Mouse (Mus musculus) ovary, adult 18-20 months (tissue): ENCODE measurements around the gene Dnah2.
A peak's percentile ranks its signal among the peaks of the same experiment; 100 is the strongest.

ENCODE experiments used
- DNase-seq: peaks from one replicate; pipeline ENCODE4 v3.0.0; 2022; ENCODE audit warnings: low spot score, mixed read lengths

Gene Dnah2

GRCm38 (mm10) chr11:69549060-69549656, at the start of gene Dnah2:
Gene Dnah2 (minus strand): TSS chr11:69549110.
- DNase-seq = no peak

GRCm38 (mm10) chr11:69594853-69595252, 45.9 kb upstream of the Dnah2 start:
- no peak for DNase-seq

- no peak for DNase-seq
Observed at GRCm38 (mm10) chr11:69592799-69593198, 43.9 kb upstream of the Dnah2 start.

GRCm38 (mm10) chr11:69591899-69592637, 43.2 kb upstream of the Dnah2 start:
- no peak for DNase-seq

GRCm38 (mm10) chr11:69591424-69591823, 42.5 kb upstream of the Dnah2 start:
- no peak for DNase-seq

GRCm38 (mm10) chr11:69590622-69591021, 41.7 kb upstream of the Dnah2 start:
- DNase-seq = no peak

- no peak for DNase-seq
Observed at GRCm38 (mm10) chr11:69589207-69589834, 40.4 kb upstream of the Dnah2 start.

- no peak for DNase-seq
Observed at GRCm38 (mm10) chr11:69585718-69586325, 36.9 kb upstream of the Dnah2 start.

GRCm38 (mm10) chr11:69584937-69585336, 36.0 kb upstream of the Dnah2 start:
- no peak for DNase-seq

GRCm38 (mm10) chr11:69584008-69584407, 35.1 kb upstream of the Dnah2 start:
- DNase-seq = no peak

GRCm38 (mm10) chr11:69582230-69582805, 33.4 kb upstream of the Dnah2 start:
- no peak for DNase-seq

- no peak for DNase-seq
Observed at GRCm38 (mm10) chr11:69581814-69582213, 32.9 kb upstream of the Dnah2 start.

- DNase-seq = peak; percentile 84
Observed at GRCm38 (mm10) chr11:69581147-69581688, 32.3 kb upstream of the Dnah2 start.

- no peak for DNase-seq
Observed at GRCm38 (mm10) chr11:69580572-69581146, 31.7 kb upstream of the Dnah2 start.

GRCm38 (mm10) chr11:69580091-69580514, 31.2 kb upstream of the Dnah2 start, which contains the start of the genes Wrap53 and Trp53:
Gene Wrap53 (minus strand): TSS chr11:69580255.
Gene Trp53 (plus strand): TSS chr11:69580359.
- DNase-seq = peak; percentile 90

- DNase-seq = peak; percentile 96
Observed at GRCm38 (mm10) chr11:69579128-69580017, 30.5 kb upstream of the Dnah2 start.

- DNase-seq = no peak
Observed at GRCm38 (mm10) chr11:69578301-69578700, 29.4 kb upstream of the Dnah2 start.

GRCm38 (mm10) chr11:69576307-69576706, 27.4 kb upstream of the Dnah2 start:
- DNase-seq = no peak

GRCm38 (mm10) chr11:69575220-69575619, 26.3 kb upstream of the Dnah2 start:
- no peak for DNase-seq

GRCm38 (mm10) chr11:69565131-69565530, 16.2 kb upstream of the Dnah2 start:
- no peak for DNase-seq

GRCm38 (mm10) chr11:69564391-69564790, 15.5 kb upstream of the Dnah2 start:
- DNase-seq = no peak
